Mouse (Mus musculus): Measurements from ENCODE around the gene Akr1c13. TPM values are rescaled to one million over a fixed set of nuclear protein-coding genes. Genes with fewer than 3 reads are reported as not detected.

The Akr1c13 gene
- total and polyA plus RNA-seq, 2 experiments from 2014 or later = 1.6 TPM; not detected in 1

DNA sequence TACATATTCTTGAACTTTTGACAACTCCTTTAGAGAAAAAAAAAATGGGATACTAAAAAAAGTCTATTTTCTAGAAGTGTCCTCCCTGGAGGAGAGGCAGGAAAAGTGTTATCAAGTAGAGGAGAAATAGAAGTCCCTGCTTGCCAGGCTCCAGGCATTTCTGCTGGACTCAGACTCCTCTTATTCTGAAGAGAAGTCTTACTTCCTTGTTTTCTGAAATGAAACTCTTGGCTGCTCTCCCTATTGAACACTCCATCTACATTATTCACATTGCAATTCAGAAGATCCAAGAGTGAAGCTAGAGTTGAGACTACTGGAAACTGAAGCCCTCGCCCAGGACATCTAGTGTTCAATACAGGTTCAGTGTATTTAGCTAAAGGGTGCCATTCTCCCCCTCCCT is 37.5 kb downstream of the Akr1c13 start, which contains the start of gene Akr1c19:
Gene Akr1c19, plus strand, starts transcription at position 260 of the 400 bp plus-strand sequence.
- no peaks in the 10 kb centered on the region for H3K9me3 ChIP-seq (replicated peaks; ENCODE audit: control insufficient read depth, low read length)
- ATAC-seq (ENCODE audit: insufficient read depth, low read depth) = peak; percentile 41
- WGBS = 36% methylated on average over 1 of the region's 1 CpGs
- H3K27ac ChIP-seq (ENCODE audit: low read depth) = peak within 1 kb of the TSS; percentile 30; the same call in 1 of the 2 replicates
- H3K4me3 ChIP-seq (ENCODE audit: low read depth, low read length) = no peak within 1 kb of the TSS
- no peaks in the 10 kb centered on the region for H3K36me3 ChIP-seq (replicated peaks; ENCODE audit: control insufficient read depth, insufficient read depth, low read length)
- H3K4me2 ChIP-seq (ENCODE audit: low read depth, low read length) = peak within 1 kb of the TSS; percentile 28
- TF ChIP-seq EP300 (IDR thresholded peaks at IDR 0.05; ENCODE audit: low read depth) = no peak
- no peak for TF ChIP-seq CTCF (IDR thresholded peaks at IDR 0.05; ENCODE audit: low read depth)
- DNase-seq (ENCODE audit: low spot score) = peak; percentile 55
- H3K27me3 ChIP-seq (ENCODE audit: control insufficient read depth, insufficient read depth, low read length) = no peaks in the 10 kb centered on the region
- H3K9ac ChIP-seq (replicated peaks; ENCODE audit: low read depth, low read length) = no peak within 1 kb of the TSS
- H3K4me1 ChIP-seq (ENCODE audit: control insufficient read depth, insufficient read depth) = no peaks in the 10 kb centered on the region

DNA sequence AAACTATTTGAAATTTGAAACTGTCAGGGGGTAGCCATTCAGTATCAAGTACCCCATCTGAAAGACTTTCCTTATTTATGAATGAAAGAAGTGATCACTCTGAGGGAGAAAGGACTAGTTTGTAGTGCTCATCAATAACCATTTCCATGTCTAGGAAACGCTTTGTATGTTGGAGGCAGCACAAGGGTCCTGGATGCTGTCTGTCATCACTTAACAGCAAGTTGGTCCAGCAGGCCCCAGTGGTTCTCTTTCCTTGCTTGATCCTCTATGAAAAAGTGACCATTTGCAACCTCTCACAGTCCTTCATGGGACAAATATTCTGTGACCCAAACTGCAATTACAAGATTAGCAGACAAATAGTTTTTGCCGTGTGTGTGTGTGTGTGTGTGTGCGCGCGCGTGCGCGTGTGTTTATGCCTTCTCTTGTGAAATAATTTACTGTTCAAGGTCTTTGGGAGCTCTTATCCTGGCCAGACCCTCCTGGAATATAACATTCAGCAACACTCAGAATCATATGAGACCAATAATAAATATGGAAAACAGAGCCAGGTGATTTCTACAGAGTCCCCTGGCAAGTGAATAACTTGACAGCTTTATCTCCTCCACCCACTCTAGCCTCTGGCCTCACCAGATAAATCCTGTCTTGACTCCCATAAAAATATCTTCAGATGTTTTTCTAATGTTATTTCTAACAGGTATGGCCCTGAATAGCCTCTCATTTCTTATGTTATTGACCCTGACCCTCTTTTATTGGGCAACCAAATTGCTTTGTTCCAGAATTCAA is 40.1 kb downstream of the Akr1c13 start:
- ATAC-seq (ENCODE audit: insufficient read depth, low read depth) (no peak), DNase-seq (ENCODE audit: low spot score) (no peak)
- TF ChIP-seq EP300 (IDR thresholded peaks at IDR 0.05; ENCODE audit: low read depth) (no peak), CTCF (IDR thresholded peaks at IDR 0.05; ENCODE audit: low read depth) (no peak)
- Histone ChIP-seq H3K36me3 (replicated peaks; ENCODE audit: control insufficient read depth, insufficient read depth, low read length) (no peaks in the 10 kb centered on the region), H3K27ac (ENCODE audit: low read depth) (no peak overlapping the region), H3K4me2 (ENCODE audit: low read depth, low read length) (no peak overlapping the region), H3K4me1 (ENCODE audit: control insufficient read depth, insufficient read depth) (no peaks in the 10 kb centered on the region), H3K9me3 (replicated peaks; ENCODE audit: control insufficient read depth, low read length) (no peaks in the 10 kb centered on the region), H3K4me3 (ENCODE audit: low read depth, low read length) (no peak overlapping the region), H3K9ac (replicated peaks; ENCODE audit: low read depth, low read length) (no peak overlapping the region), H3K27me3 (ENCODE audit: control insufficient read depth, insufficient read depth, low read length) (no peaks in the 10 kb centered on the region)
- WGBS = 71% methylated on average over 8 of the region's 8 CpGs

DNA sequence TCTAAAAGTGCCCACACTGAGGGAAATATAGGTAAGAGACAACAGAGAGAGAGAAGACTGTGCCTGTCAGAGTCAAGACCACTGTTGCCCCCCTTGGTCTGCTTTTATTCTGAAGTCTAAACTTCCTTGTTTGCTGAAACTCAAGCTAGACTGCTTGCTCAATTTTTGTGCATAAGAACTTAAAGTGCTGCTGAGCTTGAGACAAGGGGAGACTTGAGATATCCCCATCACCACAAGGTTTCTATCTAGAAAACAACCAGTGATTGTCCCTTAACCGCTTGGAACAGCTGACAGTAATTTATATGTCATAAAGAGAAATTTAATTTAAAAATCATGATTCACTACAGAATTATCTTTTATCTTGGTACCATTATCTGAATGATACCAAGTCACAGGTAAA is 42.2 kb downstream of the Akr1c13 start:
- Histone ChIP-seq H3K4me2 (ENCODE audit: low read depth, low read length) (no peak overlapping the region), H3K27ac (ENCODE audit: low read depth) (no peak overlapping the region), H3K4me3 (ENCODE audit: low read depth, low read length) (no peak overlapping the region), H3K36me3 (replicated peaks; ENCODE audit: control insufficient read depth, insufficient read depth, low read length) (no peaks in the 10 kb centered on the region), H3K9ac (replicated peaks; ENCODE audit: low read depth, low read length) (no peak overlapping the region), H3K9me3 (replicated peaks; ENCODE audit: control insufficient read depth, low read length) (no peaks in the 10 kb centered on the region), H3K27me3 (ENCODE audit: control insufficient read depth, insufficient read depth, low read length) (no peaks in the 10 kb centered on the region), H3K4me1 (ENCODE audit: control insufficient read depth, insufficient read depth) (no peaks in the 10 kb centered on the region)
- ATAC-seq (ENCODE audit: insufficient read depth, low read depth) (no peak), DNase-seq (ENCODE audit: low spot score) (no peak)
- 59% methylated on average over 1 of the region's 1 CpGs for WGBS
- TF ChIP-seq CTCF (IDR thresholded peaks at IDR 0.05; ENCODE audit: low read depth) = no peak
- TF ChIP-seq EP300 (IDR thresholded peaks at IDR 0.05; ENCODE audit: low read depth) = no peak

DNA sequence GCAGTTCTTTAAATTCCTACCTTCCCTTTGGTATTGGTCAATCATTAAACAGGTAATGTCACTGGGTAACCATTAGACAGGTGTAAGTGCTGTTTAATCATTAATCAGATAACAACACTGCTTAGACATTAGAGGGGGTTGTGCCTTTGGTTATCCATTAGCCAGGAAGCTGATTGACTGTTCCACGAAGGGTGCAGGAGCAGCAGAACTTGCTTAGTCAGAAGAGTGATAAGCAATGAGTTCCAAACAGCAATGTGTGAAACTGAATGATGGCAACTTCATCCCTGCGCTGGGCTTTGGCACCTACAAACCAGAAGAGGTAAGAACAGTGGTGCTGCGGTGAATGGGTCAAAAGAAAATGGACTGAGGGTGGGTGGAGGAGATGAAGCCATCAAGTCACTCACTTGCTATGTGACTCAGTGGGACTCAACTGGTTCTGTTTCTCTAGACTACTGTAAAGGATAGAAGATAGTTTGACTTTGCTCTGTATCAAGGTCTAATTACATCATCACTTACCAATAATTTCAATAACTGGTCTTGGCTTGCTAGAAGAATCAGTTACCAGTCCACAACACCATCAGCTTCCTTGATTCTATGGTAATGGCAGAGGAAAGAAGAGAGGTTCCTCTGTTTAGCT is 42.7 kb downstream of the Akr1c13 start:
- Histone ChIP-seq H3K36me3 (replicated peaks; ENCODE audit: control insufficient read depth, insufficient read depth, low read length) (no peaks in the 10 kb centered on the region), H3K4me1 (ENCODE audit: control insufficient read depth, insufficient read depth) (no peaks in the 10 kb centered on the region), H3K27me3 (ENCODE audit: control insufficient read depth, insufficient read depth, low read length) (no peaks in the 10 kb centered on the region), H3K4me2 (ENCODE audit: low read depth, low read length) (no peak overlapping the region), H3K27ac (ENCODE audit: low read depth) (no peak overlapping the region), H3K9ac (replicated peaks; ENCODE audit: low read depth, low read length) (no peak overlapping the region), H3K9me3 (replicated peaks; ENCODE audit: control insufficient read depth, low read length) (no peaks in the 10 kb centered on the region), H3K4me3 (ENCODE audit: low read depth, low read length) (no peak overlapping the region)
- TF ChIP-seq EP300 (IDR thresholded peaks at IDR 0.05; ENCODE audit: low read depth) (no peak), CTCF (IDR thresholded peaks at IDR 0.05; ENCODE audit: low read depth) (no peak)
- DNase-seq (ENCODE audit: low spot score) (no peak), ATAC-seq (ENCODE audit: insufficient read depth, low read depth) (no peak)
- WGBS = 66% methylated on average over 3 of the region's 3 CpGs

DNA sequence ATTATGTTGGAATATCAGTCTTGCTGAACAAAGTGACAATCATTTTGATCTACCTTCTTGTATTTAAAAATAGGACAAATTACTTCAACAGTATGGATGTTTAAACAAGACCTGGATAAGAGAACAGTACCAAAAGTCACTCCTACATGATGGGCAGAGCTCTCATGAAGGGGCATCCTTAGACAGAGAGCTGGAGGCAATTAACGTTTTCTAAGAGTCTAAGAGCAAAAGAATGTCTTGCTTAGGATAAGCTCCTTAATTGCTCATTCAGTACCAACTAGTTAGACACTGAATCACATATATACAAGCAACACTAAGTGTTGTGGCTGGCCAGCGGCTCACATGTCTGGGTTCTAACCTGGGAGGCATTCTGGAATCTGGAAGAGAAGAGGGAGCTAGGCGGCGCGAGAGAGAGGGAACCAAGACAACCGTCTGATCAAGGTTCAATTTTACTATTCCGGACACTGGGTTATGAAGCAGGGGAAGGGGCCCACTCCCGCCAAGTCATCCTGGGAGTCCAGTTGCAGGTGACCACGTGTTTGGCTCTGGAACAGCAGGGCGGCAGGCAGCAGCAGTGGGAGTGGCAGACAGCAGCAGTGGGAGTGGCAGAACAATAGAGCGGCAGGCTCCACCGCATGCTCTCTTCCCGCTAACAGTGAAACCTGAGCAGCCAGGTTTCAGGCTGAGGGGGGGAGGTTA is 54.1 kb downstream of the Akr1c13 start:
- 6% methylated on average over 13 of the region's 13 CpGs for WGBS
- ATAC-seq (ENCODE audit: insufficient read depth, low read depth) (peak; percentile 53; the same call in 1 of the 2 replicates), DNase-seq (ENCODE audit: low spot score) (peak; percentile 8)
- Histone ChIP-seq H3K9ac (replicated peaks; ENCODE audit: low read depth, low read length) (no peak overlapping the region), H3K36me3 (replicated peaks; ENCODE audit: control insufficient read depth, insufficient read depth, low read length) (no peaks in the 10 kb centered on the region), H3K27ac (ENCODE audit: low read depth) (no peak overlapping the region), H3K4me3 (ENCODE audit: low read depth, low read length) (peak overlapping the region; percentile 21; the same call in 1 of the 2 replicates), H3K27me3 (ENCODE audit: control insufficient read depth, insufficient read depth, low read length) (no peaks in the 10 kb centered on the region), H3K9me3 (replicated peaks; ENCODE audit: control insufficient read depth, low read length) (no peaks in the 10 kb centered on the region), H3K4me2 (ENCODE audit: low read depth, low read length) (peak overlapping the region; percentile 55), H3K4me1 (ENCODE audit: control insufficient read depth, insufficient read depth) (0 out of 2 replicates have a peak, but pooled peaks cover 4% of the 10 kb centered on the region)
- no peak for TF ChIP-seq EP300 (IDR thresholded peaks at IDR 0.05; ENCODE audit: low read depth)
- TF ChIP-seq CTCF (IDR thresholded peaks at IDR 0.05; ENCODE audit: low read depth) = no peak
